Mouse (Mus musculus): ENCODE results near the gene Fam234b.

The Fam234b gene

DNA sequence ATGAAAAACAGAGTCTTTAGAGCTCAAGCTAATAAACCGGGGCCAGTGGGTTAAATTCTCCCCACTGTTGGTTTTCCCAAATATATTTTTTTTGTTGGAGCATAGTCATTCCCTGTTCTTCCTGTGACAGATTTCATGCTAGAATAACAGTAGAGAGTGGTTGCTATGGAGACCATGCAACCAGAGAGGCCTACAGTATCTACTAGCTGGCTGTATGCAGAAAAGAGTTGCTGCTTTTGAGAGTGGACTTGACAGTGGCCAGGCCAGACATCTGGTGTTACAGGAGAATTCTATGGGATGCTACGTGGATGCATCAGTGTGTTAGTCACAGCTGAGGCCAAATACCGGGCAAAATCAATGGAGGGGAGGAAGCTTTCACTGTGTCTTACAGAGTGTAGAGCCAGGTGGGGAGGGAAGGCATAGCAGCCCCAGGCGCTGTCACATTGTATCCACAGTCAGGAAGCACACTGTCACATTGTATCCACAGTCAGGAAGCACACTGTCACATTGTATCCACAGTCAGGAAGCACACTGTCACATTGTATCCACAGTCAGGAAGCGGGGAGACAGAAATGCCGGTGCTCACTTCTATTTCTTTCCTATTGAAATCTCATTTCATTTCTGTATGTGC, 26.1 kb downstream of the Fam234b start:
- in situ Hi-C loops (cut with MseI, MboI): no loop called here

- in situ Hi-C loops (cut with MseI, MboI): no loop called here
Measured at GRCm38 (mm10) chr6:135228465-135228941, 30.7 kb downstream of the Fam234b start.

GRCm38 (mm10) chr6:135230586-135230985, 32.8 kb downstream of the Fam234b start:
- in situ Hi-C loops (cut with MseI, MboI): no loop called here

- in situ Hi-C loops (cut with MseI, MboI): no loop called here
Measured at GRCm38 (mm10) chr6:135232443-135233182, 34.8 kb downstream of the Fam234b start.

GRCm38 (mm10) chr6:135235742-135236141, 38.0 kb downstream of the Fam234b start:
- in situ Hi-C loops (cut with MseI, MboI): no loop called here

DNA sequence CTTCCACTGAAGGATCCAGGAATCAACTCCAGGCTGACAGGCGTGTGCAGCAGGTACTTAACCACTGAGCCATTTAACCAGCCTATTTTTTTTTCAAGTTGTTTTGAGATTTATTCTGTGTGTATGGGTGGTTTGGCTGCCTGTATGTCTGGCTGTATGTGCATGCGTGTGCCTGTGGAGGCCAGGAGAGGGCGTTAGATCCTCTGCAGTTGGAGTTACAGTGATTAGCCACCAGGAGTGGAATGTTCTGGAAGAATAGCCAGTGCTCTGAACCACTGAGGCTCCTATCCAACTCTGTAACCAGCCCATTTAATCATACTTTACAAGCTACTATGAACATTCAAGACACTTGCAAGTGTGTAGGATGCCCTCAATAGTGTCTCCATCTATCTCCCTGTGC, 38.8 kb downstream of the Fam234b start:
- in situ Hi-C loops (cut with MseI, MboI): no loop called here

- in situ Hi-C loops (cut with MseI, MboI): no loop called here
Measured at GRCm38 (mm10) chr6:135237326-135237725, 39.5 kb downstream of the Fam234b start.

- in situ Hi-C loops (cut with MseI, MboI): no loop called here
Measured at GRCm38 (mm10) chr6:135238211-135238610, 40.4 kb downstream of the Fam234b start.

DNA sequence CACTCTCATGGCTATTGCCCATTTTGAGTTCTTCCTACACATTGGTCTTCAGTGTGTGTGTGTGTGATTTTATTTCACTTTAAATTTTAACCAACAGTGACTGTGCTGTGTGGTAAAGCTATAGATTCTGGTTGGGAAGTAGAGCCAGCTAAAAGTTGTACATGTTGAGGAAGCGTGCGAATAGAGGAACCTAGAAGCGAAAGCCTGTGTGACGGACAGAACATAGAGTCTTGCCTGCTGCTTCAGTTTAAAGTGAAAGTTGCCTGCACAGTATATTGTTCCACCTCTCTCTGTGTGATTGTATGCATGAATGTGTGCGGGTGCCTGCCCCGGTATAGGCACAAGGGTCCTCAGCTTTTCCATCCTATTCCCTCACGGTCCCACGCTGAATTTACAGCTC, 42.6 kb downstream of the Fam234b start:
- in situ Hi-C loops (cut with MseI, MboI): no loop called here

DNA sequence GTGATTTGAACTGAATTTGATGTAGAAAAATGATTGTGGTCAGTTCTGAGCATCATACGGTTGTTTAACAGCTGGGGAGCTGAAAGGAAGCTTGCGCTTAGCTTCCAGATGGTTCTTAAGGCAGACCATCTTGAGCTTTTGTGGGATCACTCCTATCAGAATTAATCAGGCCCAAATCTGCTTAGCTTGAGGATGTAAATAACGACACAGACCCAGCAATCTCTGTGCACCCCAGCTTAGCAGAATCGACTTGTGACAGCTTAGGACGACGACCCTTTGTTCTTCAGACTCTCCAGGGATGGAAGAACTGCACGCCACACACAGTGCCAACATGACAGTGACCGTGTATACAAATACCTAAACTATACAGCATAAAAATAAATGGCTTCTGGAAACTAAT, 47.8 kb downstream of the Fam234b start:
- in situ Hi-C loops (cut with MseI, MboI): loop anchor here in 1 of 2 experiments (5.0 kb wide), 1 partner anchor 132 kb away; no protein-coding TSS in a partner anchor

DNA sequence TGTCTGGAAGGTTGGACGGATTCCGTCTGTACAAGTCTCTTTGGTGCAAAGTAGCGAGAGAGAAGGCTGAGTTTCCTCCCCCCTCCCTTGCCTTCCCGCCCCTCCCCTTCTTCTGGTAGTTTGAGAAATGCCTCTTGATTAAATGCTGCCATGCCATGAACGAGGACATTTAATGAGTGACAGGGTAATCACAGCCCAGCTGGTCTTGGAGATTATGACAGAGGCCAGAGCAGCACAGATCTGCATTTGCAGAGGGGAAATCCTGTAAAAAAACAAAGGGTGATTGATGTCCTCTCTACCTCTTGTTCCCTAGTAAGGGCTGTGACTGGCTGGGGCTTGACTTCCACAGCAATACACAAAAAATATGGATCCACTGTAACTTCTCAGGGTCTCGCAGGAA, 50.1 kb downstream of the Fam234b start:
- in situ Hi-C loops (cut with MseI, MboI): loop anchor here in 1 of 2 experiments (5.0 kb wide), 1 partner anchor 129 kb away; no protein-coding TSS in a partner anchor

DNA sequence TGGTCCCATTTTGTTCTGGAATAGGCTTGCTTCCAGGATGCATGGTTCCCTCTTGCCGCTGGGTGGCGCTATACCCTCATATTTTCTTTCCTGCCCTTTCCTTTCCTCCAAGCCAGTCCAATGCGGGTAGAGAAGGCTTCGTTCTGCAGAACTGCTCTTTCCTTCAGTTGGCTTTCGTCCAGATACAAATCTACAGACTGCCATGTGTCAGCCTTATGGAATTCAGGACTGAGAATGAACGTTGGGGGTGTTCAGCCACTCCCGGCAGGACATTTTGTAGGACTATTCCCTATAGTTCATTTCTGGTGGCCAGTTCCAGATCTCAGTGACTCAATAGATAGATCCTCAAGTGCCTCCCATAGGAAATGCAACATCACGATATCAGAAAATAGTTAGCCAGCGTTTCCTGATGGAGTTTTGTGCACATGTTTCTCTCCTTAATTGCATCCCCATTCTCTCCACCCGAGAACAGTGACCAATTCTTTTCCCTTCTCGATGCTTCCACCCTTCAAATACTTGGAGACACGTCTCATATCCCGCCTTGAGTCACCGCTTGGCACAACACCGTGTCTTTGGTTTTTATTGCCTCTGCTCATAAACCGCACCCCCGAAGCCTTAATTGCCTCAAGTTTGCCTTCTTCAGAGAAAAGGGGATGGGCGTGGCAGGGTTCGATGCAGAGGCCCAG, 52.2 kb downstream of the Fam234b start:
- in situ Hi-C loops (cut with MseI, MboI): loop anchor here (5.0 kb wide), 1 partner anchor 127 kb away; no protein-coding TSS in a partner anchor

GRCm38 (mm10) chr6:135250926-135251699, 53.3 kb downstream of the Fam234b start:
- in situ Hi-C loops (cut with MseI, MboI): loop anchor here in 1 of 2 experiments (5.0 kb wide), 1 partner anchor 126 kb away; no protein-coding TSS in a partner anchor

GRCm38 (mm10) chr6:135251849-135252727, 54.3 kb downstream of the Fam234b start:
- in situ Hi-C loops (cut with MseI, MboI): loop anchor here in 1 of 2 experiments (5.0 kb wide), 1 partner anchor 125 kb away; no protein-coding TSS in a partner anchor

DNA sequence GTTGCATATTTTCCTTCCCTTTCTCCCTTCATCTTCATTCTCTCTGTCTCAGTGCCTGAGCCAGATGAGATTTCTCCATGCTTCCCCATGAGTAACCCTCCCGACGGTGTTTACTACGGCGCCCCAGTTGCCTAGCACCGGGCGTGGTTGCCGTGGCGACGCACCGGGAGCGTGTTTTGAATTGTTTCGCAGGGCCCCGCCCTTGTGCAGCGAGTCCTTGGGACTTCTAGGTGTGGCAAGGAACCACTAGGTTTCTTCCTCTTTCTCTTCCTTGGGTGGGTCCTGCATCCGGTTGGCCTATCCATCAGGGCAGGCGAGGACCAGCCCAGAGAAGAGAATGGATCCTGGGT, 54.9 kb downstream of the Fam234b start:
- in situ Hi-C loops (cut with MseI, MboI): loop anchor here in 1 of 2 experiments (5.0 kb wide), 1 partner anchor 125 kb away; no protein-coding TSS in a partner anchor

- in situ Hi-C loops (cut with MseI, MboI): loop anchor here in 1 of 2 experiments (5.0 kb wide), 1 partner anchor 123 kb away; no protein-coding TSS in a partner anchor
Measured at GRCm38 (mm10) chr6:135254153-135254552, 56.4 kb downstream of the Fam234b start, which contains the start of gene Gsg1. TSS of gene Gsg1 (minus strand) at chr6:135254351.

DNA sequence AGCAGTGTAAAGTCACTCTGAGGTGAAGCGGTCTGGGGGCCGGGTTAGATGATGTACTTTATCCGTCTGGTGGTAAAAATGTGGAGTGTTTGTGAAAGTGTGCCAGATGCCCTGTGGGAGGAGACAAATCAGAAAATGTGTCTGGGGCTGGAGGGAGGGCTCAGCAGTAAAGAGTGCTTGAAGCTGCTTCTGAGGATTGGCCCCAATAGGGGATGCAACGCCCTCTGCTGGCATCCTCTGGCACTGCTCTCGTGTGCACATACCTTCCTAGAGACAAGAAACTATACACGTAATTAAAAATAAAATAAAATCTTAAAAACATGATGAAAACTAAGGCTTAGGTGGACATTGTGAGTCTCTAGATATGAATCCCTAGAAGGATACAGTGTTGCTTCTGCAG, 62.7 kb downstream of the Fam234b start:
- in situ Hi-C loops (cut with MseI, MboI): no loop called here

- in situ Hi-C loops (cut with MseI, MboI): no loop called here
Measured at GRCm38 (mm10) chr6:135261124-135261523, 63.3 kb downstream of the Fam234b start.

DNA sequence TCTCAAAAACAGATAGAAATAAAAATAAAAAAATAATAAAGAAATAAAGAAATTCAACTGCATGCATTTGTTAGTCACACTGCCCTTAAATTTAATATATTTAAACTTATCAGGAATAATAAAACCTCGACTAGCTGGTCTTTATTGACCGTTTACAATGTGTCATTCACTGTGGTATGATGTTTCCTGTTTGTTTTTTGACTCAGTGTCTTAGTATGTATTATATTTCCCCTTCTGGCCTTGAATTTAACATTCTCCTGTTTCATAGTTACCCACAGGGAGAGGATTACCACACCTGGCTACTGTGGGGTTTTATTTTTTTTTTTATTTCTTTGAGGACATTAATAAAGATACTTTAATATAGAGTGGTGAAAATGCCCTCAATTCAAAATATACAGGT, 64.8 kb downstream of the Fam234b start:
- in situ Hi-C loops (cut with MseI, MboI): no loop called here

DNA sequence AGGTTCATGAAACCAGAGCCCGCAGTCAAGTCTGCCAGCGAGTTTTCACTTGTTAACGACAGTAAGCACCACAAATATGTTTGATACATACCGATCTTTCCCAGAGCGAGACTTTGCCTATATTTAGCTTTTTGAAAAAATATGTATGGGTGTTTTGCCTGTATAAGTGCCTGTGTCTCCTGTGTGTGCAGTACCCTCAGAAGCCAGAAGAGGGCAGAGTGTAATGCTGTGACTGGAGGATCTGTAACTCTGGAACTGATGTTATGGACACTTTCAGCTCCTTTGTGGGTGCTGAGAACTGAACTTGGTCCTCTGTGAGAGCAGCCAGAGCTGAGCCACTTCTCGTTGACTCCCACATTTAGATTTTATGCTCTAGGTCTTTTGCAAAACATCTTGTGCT, 66.4 kb downstream of the Fam234b start:
- in situ Hi-C loops (cut with MseI, MboI): no loop called here

Measured in mouse trophoblast stem cell (cell line).